Mouse (Mus musculus) liver, embryonic 12.5 days (tissue): ENCODE results near the gene Tcf3. TPM values are rescaled to one million over a fixed set of nuclear protein-coding genes. Genes with fewer than 3 reads are reported as not detected.

ENCODE experiments used
- ATAC-seq: fragments of 200-750 bp; cut with Nextera tagmentation; 2 replicates; pipeline ENCODE4 v1.8.0; 2017; ENCODE audit warnings: moderate number of reproducible peaks, mild to moderate bottlenecking, moderate library complexity
- H3K27ac ChIP-seq: fragments of 300-500 bp; sonication (generic); 2 replicates; pipeline ENCODE4 v1.5.1; 2016; ENCODE audit warnings: mild to moderate bottlenecking
- H3K27me3 ChIP-seq: fragments of 300-500 bp; sonication (generic); replicated peaks from 2 replicates; pipeline ENCODE4 v1.6.1; 2016; ENCODE audit warnings: mild to moderate bottlenecking, moderate library complexity
- H3K36me3 ChIP-seq: fragments of 300-500 bp; sonication (generic); 2 replicates; pipeline ENCODE4 v1.6.1; 2016; ENCODE audit warnings: mild to moderate bottlenecking, moderate library complexity
- H3K4me1 ChIP-seq: fragments of 300-500 bp; sonication (generic); 2 replicates; pipeline ENCODE4 v1.6.1; 2016
- H3K4me2 ChIP-seq: fragments of 300-500 bp; sonication (generic); 2 replicates; pipeline ENCODE4 v1.6.1; 2016; ENCODE audit warnings: mild to moderate bottlenecking, moderate library complexity
- H3K4me3 ChIP-seq: fragments of 300-500 bp; sonication (generic); 2 replicates; pipeline ENCODE4 v1.5.1; 2016; ENCODE audit warnings: mild to moderate bottlenecking, moderate library complexity
- H3K9ac ChIP-seq: fragments of 300-500 bp; sonication (generic); 2 replicates; pipeline ENCODE4 v1.6.1; 2016; ENCODE audit warnings: mild to moderate bottlenecking, moderate library complexity
- H3K9me3 ChIP-seq: fragments of 300-500 bp; sonication (generic); replicated peaks from 2 replicates; pipeline ENCODE4 v1.6.1; 2016; ENCODE audit warnings: mild to moderate bottlenecking, moderate library complexity
- WGBS: fragments of 180-500 bp; shearing (Covaris S2); methylation state at CpG from one replicate; pipeline ENCODE4 v1.1.7; 2016; ENCODE audit not compliant: insufficient replicate concordance; 5-methylcytosine and 5-hydroxymethylcytosine counted together
- polyA plus RNA-seq: library from polyadenylated mRNA; unstranded; fragments of >200 nt; fragmentation: Nextera tagmentation; extraction: Ambion mirVana; gene quantifications from 2 replicates; pipeline ENCODE4 v1.2.1, GENCODE M21; 2016

Gene Tcf3
- 110 and 115 TPM in 2 replicates for polyA plus RNA-seq

DNA sequence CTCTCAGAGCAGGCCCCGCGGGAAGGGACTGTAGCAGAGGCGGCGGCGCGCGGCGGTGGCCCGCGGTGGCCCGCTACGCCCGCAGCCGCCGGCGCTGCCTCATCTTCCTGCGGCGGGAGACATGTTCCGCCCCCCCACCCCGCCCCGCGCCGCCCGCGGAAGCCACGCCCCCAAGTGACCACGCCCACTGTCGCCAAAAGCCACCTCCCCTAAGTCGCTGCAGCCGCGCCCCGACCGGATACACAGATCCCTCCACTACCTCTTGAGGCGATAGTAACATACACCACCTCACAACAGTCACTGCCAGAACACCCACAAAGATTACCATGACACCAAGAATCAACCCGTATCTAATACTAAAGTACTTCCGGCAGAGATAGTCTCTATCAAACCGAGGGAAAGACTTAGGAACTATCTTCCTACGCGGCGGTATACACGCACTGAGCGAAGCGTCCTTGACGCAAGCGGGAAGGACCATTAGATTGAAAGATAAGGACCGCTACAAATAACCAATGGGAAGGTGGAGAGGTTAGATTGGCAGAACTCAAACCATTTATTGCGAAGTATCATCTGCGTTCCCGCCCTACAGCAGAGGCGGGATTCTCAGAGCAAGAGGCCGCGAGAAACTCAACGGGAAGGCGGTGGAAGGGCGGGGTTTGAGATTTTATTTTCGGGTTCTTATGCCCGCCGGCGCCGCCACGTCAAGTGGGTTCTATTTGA, at the start of gene Tcf3:
Tcf3 (minus strand) TSS at position 135 of the 720 bp plus-strand sequence.
- H3K27ac ChIP-seq, result peak within 1 kb of the TSS; percentile 95
- WGBS, result under 1% methylated on average over 61 of the region's 61 CpGs
- H3K36me3 ChIP-seq, result peaks cover 29% of the 10 kb centered on the region
- peaks cover 9% of the 10 kb centered on the region for H3K27me3 ChIP-seq
- peak within 1 kb of the TSS; percentile 100 for H3K9ac ChIP-seq
- H3K4me3 ChIP-seq, result peak within 1 kb of the TSS; percentile 100
- ATAC-seq, result peak; percentile 89
- no peaks in the 10 kb centered on the region for H3K9me3 ChIP-seq
- peak within 1 kb of the TSS; percentile 87 for H3K4me2 ChIP-seq
- peaks cover 73% of the 10 kb centered on the region for H3K4me1 ChIP-seq

DNA sequence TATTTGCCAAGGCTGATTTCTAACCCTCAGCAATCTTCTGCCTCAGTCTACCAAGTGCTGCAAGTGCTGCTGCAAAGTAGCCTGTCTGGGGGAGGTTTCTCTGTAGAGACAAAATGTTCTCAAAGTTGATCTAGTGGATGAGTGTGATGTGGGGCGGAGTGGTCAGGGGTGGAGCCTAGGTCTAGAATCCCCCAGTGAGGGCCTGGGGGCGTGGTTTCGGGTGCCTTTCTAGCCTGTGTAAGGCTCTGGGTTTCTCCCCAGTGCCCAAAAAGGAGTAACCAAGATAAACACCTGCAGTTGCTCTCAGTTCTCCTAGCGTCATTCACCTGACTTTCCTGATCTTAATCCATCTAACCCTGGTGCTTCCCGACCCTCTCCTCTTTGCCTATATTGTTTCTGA, 47.6 kb upstream of the Tcf3 start:
- 7% methylated on average over 5 of the region's 5 CpGs for WGBS
- no peaks in the 10 kb centered on the region for H3K36me3 ChIP-seq
- ATAC-seq, result peak; percentile 79
- no peak overlapping the region for H3K27ac ChIP-seq
- no peak overlapping the region for H3K4me2 ChIP-seq
- H3K4me1 ChIP-seq, result peaks cover 19% of the 10 kb centered on the region
- H3K9me3 ChIP-seq, result no peaks in the 10 kb centered on the region
- peaks cover 91% of the 10 kb centered on the region for H3K27me3 ChIP-seq
- H3K4me3 ChIP-seq, result no peak overlapping the region
- no peak overlapping the region for H3K9ac ChIP-seq

DNA sequence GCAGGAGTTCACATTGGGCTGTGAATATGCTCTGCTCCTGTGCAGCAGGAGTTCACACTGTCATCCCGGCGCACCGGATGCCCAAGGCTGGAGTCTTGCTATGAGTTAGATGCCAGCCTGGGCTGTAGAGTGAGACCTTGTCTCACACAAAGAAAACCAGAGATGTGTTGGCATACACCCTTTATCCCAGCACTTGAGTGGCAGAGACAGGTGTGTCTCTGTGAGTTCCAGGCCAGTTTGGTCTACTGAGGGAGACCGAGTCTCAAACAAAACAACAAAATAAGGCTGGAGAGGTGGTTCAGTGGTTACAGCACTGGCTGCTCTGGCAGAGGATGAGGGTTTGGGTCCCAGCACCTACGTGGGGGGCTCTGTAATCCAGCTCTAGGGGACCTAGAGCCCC, 45.1 kb upstream of the Tcf3 start:
- Histone ChIP-seq H3K4me1 (peaks cover 35% of the 10 kb centered on the region), H3K9ac (no peak overlapping the region), H3K4me3 (no peak overlapping the region), H3K27ac (no peak overlapping the region), H3K9me3 (no peaks in the 10 kb centered on the region), H3K27me3 (peaks cover 78% of the 10 kb centered on the region), H3K4me2 (no peak overlapping the region), H3K36me3 (no peaks in the 10 kb centered on the region)
- no peak for ATAC-seq
- 68% methylated on average over 5 of the region's 5 CpGs for WGBS

DNA sequence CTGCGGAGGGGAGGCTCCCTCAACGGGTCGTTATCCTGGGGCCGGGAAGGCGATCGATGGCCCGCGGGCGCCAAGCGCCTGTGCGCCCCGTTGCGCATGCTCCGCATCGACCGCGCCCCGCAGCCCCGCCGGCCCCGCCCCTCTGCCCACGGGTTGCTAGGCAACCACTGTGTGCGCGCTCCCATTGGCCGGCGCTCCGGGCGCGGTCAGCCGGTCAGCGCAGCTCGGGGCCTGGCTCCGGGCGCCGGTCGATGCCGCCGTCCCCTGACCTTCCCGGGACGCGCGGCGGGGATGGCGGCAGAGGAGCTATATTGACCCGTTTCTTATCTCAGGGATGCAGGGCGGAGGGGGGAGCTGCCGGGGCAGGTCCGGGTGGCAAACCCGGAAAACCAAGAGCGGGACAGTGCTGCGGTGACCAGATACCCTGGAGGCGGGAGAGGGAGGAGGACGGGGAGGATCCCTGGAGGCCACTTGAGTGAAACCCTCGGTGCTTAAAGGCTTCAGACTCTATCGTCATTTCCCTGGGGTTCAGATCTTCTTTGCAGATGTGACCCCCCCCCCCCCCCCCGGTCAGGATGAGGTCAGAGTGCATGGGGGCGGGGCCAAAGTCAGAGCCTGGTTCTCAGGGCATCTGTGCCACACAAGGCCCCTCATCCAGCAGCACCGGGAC, 42.0 kb upstream of the Tcf3 start:
- peak; percentile 85 for ATAC-seq
- Histone ChIP-seq H3K9me3 (no peaks in the 10 kb centered on the region), H3K27ac (peak overlapping the region; percentile 77), H3K4me1 (peaks cover 26% of the 10 kb centered on the region), H3K27me3 (peaks cover 80% of the 10 kb centered on the region), H3K9ac (peak overlapping the region; percentile 60), H3K4me2 (peak overlapping the region; percentile 82), H3K36me3 (no peaks in the 10 kb centered on the region), H3K4me3 (peak overlapping the region; percentile 64)
- under 1% methylated on average over 58 of the region's 58 CpGs for WGBS

DNA sequence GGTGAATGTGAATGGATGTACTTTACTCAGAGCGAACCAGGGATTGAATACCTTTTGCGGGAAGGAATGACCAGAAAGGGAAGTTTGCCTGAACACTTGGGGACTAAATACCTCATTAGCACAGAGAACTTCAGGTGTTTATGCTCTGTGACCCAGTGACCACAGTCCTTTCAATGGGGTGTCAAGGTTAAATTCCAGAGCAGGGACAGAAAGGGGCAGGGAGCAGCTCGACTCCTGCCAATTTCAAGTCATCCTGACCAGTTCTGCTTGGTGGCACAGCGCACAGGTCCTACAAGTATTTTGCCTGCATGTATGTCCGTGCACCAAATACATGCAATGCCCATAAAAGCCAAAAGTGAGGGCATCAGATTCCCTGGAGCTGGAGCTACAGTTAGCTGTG, 31.6 kb upstream of the Tcf3 start:
- WGBS, result 53% methylated on average over 5 of the region's 5 CpGs

DNA sequence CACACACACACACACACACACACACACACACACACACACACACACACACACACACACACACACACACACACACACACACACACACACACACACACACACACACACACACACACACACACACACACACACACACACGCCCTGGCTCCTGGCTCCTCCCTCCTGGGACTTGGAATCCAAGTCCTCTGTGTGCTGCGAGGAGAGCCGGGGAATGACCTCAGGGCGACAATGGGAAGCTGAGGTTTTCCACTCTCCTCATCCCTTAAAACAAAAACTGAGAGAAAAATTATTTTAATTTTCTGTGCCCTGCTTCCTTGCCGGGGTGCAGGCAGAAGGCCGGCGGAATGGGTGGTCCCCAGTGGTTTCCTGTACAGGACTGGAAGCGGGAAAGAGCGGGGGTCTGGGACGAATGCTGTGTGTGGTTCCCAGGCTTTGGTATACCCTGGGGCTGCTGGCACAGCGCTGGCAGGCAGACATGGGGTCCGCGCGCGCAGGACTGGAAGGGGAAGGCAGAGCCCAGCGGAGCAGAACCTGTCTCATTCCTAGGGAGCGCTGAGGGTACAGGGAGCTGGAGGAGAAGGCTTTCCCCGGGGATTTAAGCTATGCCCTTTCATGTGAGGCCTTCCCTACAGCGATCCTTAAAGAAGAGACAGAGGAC, 31.1 kb upstream of the Tcf3 start:
- Histone ChIP-seq H3K27ac (no peak overlapping the region), H3K36me3 (no peaks in the 10 kb centered on the region), H3K4me3 (no peak overlapping the region), H3K9me3 (no peaks in the 10 kb centered on the region), H3K9ac (no peak overlapping the region), H3K4me1 (0 out of 2 replicates have a peak, but pooled peaks cover 3% of the 10 kb centered on the region), H3K4me2 (no peak overlapping the region), H3K27me3 (peaks cover 97% of the 10 kb centered on the region)
- no peak for ATAC-seq
- WGBS, result 8% methylated on average over 19 of the region's 19 CpGs

More for the DNA sequence above, 31.6 kb upstream of the Tcf3 start:
- no peak for ATAC-seq
- Histone ChIP-seq H3K27me3 (peaks cover 99% of the 10 kb centered on the region), H3K27ac (no peak overlapping the region), H3K9me3 (no peaks in the 10 kb centered on the region), H3K4me2 (no peak overlapping the region), H3K4me3 (no peak overlapping the region), H3K9ac (no peak overlapping the region), H3K4me1 (0 out of 2 replicates have a peak, but pooled peaks cover 3% of the 10 kb centered on the region), H3K36me3 (no peaks in the 10 kb centered on the region)

DNA sequence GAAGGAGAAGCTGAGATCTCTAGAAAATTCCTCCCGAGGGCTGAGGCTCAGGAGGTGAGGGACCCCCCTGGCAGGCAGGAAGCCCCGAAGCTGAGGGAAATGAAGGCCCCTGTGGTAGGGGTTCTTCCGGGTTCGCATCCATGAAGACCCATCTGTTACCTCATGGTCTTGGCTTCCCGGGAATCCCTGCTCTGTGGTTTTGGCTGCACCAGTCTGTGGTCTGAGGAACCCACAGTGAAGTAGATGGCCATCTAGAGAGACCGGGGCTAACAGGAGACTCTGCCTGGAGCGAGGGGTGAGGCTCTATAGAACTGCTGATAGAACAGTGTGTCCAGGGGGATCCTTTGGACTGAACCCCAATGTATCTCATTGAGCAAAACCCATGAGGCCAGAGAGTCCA, 27.9 kb upstream of the Tcf3 start:
- Histone ChIP-seq H3K27me3 (peaks cover 83% of the 10 kb centered on the region), H3K36me3 (no peaks in the 10 kb centered on the region), H3K4me3 (no peak overlapping the region), H3K4me1 (0 out of 2 replicates have a peak, but pooled peaks cover 3% of the 10 kb centered on the region), H3K9me3 (no peaks in the 10 kb centered on the region), H3K4me2 (no peak overlapping the region), H3K27ac (no peak overlapping the region), H3K9ac (no peak overlapping the region)
- 21% methylated on average over 7 of the region's 7 CpGs for WGBS
- ATAC-seq, result no peak

DNA sequence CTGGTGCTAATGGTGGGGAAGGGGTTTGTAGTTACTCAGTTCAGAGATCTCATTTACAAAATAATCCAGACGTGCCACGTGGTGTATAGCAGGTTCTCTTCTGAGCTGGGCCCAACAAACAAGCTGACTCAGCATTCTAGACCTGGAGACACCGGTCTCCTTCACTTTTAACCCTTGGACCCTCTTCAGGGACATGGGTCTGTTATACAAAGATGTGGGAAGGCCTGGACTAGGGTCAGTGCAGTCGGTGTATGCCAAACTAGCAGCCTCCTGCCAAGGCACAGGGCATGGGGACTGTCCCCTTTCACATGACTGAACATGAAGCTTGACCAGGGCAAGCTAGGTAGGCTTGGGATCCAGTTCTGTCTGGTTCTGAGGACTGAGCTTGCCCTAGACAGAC, 26.9 kb upstream of the Tcf3 start:
- no peak for ATAC-seq
- Histone ChIP-seq H3K27me3 (peaks cover 73% of the 10 kb centered on the region), H3K4me1 (0 out of 2 replicates have a peak, but pooled peaks cover 3% of the 10 kb centered on the region), H3K36me3 (no peaks in the 10 kb centered on the region), H3K9me3 (no peaks in the 10 kb centered on the region), H3K4me2 (no peak overlapping the region), H3K4me3 (no peak overlapping the region), H3K9ac (no peak overlapping the region), H3K27ac (no peak overlapping the region)
- 46% methylated on average over 4 of the region's 4 CpGs for WGBS

DNA sequence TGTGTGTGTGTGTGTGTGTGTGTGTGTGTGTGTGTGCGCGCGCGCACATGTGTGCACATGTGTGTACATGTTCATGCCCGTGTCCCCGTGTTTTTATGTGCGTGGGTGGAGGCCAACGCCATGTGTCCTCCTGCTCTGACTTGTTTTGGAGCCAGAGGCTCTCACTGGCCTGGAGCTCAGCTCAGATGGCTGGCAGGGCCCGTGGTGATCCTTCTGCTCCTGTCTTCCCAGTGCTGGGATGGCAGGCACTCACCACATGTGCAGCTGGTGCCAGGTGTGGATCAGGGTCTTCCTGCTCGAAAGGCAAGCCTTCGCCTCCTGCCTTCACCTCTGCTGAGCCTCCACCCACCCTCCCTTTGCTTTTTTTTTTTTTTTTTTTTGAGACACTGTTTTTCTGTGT, 26.2 kb upstream of the Tcf3 start:
- peaks cover 66% of the 10 kb centered on the region for H3K27me3 ChIP-seq
- H3K36me3 ChIP-seq, result no peaks in the 10 kb centered on the region
- 72% methylated on average over 11 of the region's 11 CpGs for WGBS
- 0 out of 2 replicates have a peak, but pooled peaks cover 3% of the 10 kb centered on the region for H3K4me1 ChIP-seq
- ATAC-seq, result no peak
- H3K4me3 ChIP-seq, result no peak overlapping the region
- no peaks in the 10 kb centered on the region for H3K9me3 ChIP-seq
- no peak overlapping the region for H3K9ac ChIP-seq
- no peak overlapping the region for H3K4me2 ChIP-seq
- H3K27ac ChIP-seq, result no peak overlapping the region

DNA sequence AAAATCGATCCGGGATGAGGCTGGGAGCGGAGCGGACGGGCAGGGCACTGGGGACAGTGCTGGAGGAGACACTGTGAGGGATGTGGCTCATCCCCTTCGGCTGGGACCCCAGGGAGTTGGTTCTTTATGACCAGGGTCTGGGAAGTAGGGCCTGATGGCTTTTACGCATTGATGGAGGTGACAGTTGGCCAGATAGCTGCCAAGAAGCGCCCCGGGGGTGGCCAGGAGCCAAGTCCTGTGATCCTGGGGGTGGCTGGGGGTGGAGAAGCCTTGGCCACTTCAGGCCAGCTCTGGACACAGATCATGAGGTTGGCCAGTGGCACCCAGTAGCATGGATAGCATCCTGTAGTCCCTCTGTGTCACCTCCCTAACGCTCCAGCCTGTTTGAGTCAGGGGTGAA, 25.8 kb upstream of the Tcf3 start:
- Histone ChIP-seq H3K9ac (no peak overlapping the region), H3K4me2 (no peak overlapping the region)
- no peak for ATAC-seq

DNA sequence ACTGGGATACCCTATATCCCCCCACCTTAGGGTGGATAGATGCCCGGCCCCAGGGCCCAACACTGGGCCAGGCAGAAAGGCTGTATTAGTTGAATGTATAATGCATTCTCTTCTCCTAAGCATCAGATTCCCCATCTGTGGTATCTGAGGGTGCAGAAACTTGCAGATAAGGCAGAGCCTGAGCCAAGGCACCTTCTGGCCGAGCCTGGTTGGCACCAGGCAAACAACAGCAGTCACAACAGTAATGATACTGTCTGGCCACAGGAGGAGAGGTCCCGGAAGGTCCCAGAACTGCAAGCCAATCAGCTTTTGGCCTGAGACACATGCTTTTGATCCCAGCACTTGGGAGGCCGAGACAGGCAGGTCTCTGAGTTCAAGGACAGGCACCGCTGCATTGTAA, 22.2 kb upstream of the Tcf3 start:
- Histone ChIP-seq H3K9ac (no peak overlapping the region), H3K27ac (no peak overlapping the region), H3K9me3 (no peaks in the 10 kb centered on the region), H3K27me3 (peaks cover 51% of the 10 kb centered on the region), H3K4me2 (no peak overlapping the region), H3K4me1 (peaks cover 26% of the 10 kb centered on the region), H3K4me3 (no peak overlapping the region), H3K36me3 (no peaks in the 10 kb centered on the region)
- no peak for ATAC-seq
- 68% methylated on average over 5 of the region's 5 CpGs for WGBS

More for the DNA sequence above, 25.8 kb upstream of the Tcf3 start:
- Histone ChIP-seq H3K27me3 (peaks cover 62% of the 10 kb centered on the region), H3K4me3 (no peak overlapping the region), H3K4me1 (0 out of 2 replicates have a peak, but pooled peaks cover 3% of the 10 kb centered on the region), H3K9me3 (no peaks in the 10 kb centered on the region), H3K27ac (no peak overlapping the region), H3K36me3 (no peaks in the 10 kb centered on the region)
- WGBS, result 74% methylated on average over 10 of the region's 10 CpGs

DNA sequence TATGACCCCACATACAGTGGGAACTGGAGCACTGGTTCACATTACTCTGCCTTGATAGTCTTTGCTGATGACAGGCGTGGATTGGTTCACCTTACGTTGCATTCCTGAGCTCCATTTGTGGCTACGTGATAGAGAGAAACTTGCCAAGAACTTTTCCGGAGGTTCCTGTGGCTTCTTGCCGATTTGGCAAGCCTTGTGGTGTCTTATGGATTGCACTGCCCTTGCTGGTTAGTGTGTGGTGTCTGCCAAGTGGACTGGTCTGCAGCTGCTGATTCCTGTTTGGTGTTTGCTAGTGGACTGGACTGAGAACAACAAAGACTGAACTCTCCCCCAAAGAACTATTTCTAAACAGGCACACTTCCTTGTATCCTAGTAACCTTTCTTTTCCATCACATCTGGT, 21.3 kb upstream of the Tcf3 start:
- Histone ChIP-seq H3K9ac (no peak overlapping the region), H3K4me2 (no peak overlapping the region), H3K27me3 (peaks cover 44% of the 10 kb centered on the region), H3K4me1 (peaks cover 34% of the 10 kb centered on the region), H3K4me3 (no peak overlapping the region), H3K36me3 (no peaks in the 10 kb centered on the region), H3K9me3 (no peaks in the 10 kb centered on the region), H3K27ac (no peak overlapping the region)
- 75% methylated on average over 5 of the region's 5 CpGs for WGBS
- no peak for ATAC-seq
